Mouse (Mus musculus) liver, embryonic 16.5 days (tissue): ENCODE data around the gene Lrr1. TPM values are rescaled to one million over a fixed set of nuclear protein-coding genes. Genes with fewer than 3 reads are reported as not detected.

Experiments
- ATAC-seq: fragments of 200-750 bp; cut with Nextera tagmentation; 2 replicates; pipeline ENCODE4 v1.8.0; 2017; ENCODE audit warnings: low read depth, mild to moderate bottlenecking, moderate number of reproducible peaks, moderate library complexity
- H3K27ac ChIP-seq: fragments of 300-500 bp; sonication (generic); 2 replicates; pipeline ENCODE4 v1.5.1; 2014; ENCODE audit warnings: mild to moderate bottlenecking, low read length
- H3K27me3 ChIP-seq: fragments of 300-500 bp; sonication (generic); 2 replicates; pipeline ENCODE4 v1.6.1; 2014; ENCODE audit warnings: low read depth, low read length, mixed read lengths; ENCODE audit not compliant: control insufficient read depth, insufficient read depth
- H3K36me3 ChIP-seq: fragments of 300-500 bp; sonication (generic); 2 replicates; pipeline ENCODE4 v1.6.1; 2014; ENCODE audit warnings: mild to moderate bottlenecking; ENCODE audit not compliant: control insufficient read depth, insufficient read depth
- H3K4me1 ChIP-seq: fragments of 300-500 bp; sonication (generic); 2 replicates; pipeline ENCODE4 v1.6.1; 2014; ENCODE audit warnings: low read depth, low read length, mixed read lengths; ENCODE audit not compliant: control insufficient read depth
- H3K4me2 ChIP-seq: fragments of 300-500 bp; sonication (generic); 2 replicates; pipeline ENCODE4 v1.6.1; 2014; ENCODE audit warnings: low read depth, low read length, mixed read lengths
- H3K4me3 ChIP-seq: fragments of 300-500 bp; sonication (generic); 2 replicates; pipeline ENCODE4 v1.5.1; 2014; ENCODE audit warnings: low read depth, mild to moderate bottlenecking, low read length
- H3K9ac ChIP-seq: fragments of 300-500 bp; sonication (generic); 2 replicates; pipeline ENCODE4 v1.6.1; 2014; ENCODE audit warnings: low read depth, low read length
- H3K9me3 ChIP-seq: fragments of 300-500 bp; sonication (generic); replicated peaks from 2 replicates; pipeline ENCODE4 v1.6.1; 2016; ENCODE audit warnings: low read length; ENCODE audit not compliant: control insufficient read depth
- WGBS: fragments of 180-500 bp; shearing (Covaris S2); extraction: QIAGEN DNeasy Blood & Tissue Kit; methylation state at CpG from one replicate; pipeline ENCODE4 v1.1.7; 2014; ENCODE audit not compliant: insufficient replicate concordance; 5-methylcytosine and 5-hydroxymethylcytosine counted together
- polyA plus RNA-seq: library from polyadenylated mRNA; unstranded; fragments of >200 nt; fragmentation: Nextera tagmentation; extraction: Ambion mirVana; gene quantifications from 2 replicates; pipeline ENCODE4 v1.2.1, GENCODE M21; 2015

Lrr1 gene
- polyA plus RNA-seq, 1 experiment from 2014 or later: 14.1 TPM

DNA sequence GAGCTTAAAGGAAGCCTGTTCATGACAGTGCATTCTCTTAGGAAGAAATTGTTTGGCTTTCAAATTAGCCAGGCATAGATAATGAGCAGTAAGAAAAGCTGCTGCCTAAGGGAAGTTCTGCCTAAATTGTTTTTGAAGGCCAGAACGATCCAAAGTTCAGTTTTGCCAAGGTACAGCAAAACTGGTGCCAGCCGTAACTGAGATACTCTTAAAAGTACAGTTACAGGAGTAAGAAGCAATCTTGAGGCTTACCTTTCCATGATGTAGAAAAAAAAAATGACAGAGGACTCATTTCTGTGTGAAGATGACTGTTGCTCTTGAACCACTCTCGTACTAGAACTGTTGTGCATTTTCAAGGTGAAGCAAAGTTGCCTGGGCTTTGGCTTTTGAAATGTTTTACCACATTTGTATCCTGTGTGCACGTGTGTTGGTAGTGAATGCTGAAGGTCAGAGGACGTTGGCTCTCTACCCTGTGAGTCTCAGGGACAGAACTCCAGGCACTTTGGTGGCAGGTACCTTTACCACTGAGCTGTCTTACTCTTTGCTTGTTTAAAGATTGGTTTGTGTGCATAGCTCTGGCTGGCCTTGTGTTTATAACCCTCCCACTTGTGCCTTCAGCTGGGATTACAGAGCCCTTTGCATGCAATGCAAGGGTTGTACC lies 18.3 kb downstream of the Lrr1 start:
- peaks cover 23% of the 10 kb centered on the region for H3K4me1 ChIP-seq
- no peaks in the 10 kb centered on the region for H3K27me3 ChIP-seq
- no peak for ATAC-seq
- H3K27ac ChIP-seq: 0 out of 2 replicates have a peak overlapping the region, but pooled peaks have one; percentile 9
- H3K4me3 ChIP-seq: no peak overlapping the region
- peaks cover 21% of the 10 kb centered on the region for H3K36me3 ChIP-seq
- 54% methylated on average over 5 of the region's 5 CpGs for WGBS
- H3K9ac ChIP-seq: no peak overlapping the region
- no peaks in the 10 kb centered on the region for H3K9me3 ChIP-seq
- peak overlapping the region; percentile 21 for H3K4me2 ChIP-seq

DNA sequence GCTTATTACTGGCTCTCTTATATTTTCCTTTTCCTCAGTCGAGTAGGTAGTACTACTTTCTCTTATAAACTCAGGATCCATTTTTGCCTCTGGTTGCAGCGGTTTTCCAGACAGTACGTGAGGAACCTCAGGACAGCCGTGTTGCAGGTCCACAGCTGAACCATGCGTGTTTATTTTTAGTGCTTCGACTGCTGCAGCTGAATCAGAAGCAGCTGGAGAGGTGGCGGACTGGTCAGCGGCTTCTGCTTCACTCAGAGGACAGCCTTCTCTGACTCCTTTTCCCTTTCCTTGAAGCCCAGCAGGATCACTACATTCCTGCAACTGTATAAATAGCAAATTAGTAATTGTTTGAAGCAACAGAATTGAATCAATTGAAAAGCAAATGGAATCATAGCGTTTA lies 21.5 kb downstream of the Lrr1 start:
- Histone ChIP-seq H3K9me3 (no peaks in the 10 kb centered on the region), H3K4me2 (no peak overlapping the region), H3K36me3 (peaks cover 20% of the 10 kb centered on the region), H3K27ac (no peak overlapping the region), H3K9ac (no peak overlapping the region), H3K4me1 (peaks cover 20% of the 10 kb centered on the region), H3K4me3 (no peak overlapping the region), H3K27me3 (no peaks in the 10 kb centered on the region)
- no peak for ATAC-seq
- 81% methylated on average over 9 of the region's 9 CpGs for WGBS

GRCm38 (mm10) chr12:69190522-69190921 lies 21.9 kb downstream of the Lrr1 start:
- Histone ChIP-seq H3K4me2 (no peak overlapping the region), H3K4me1 (peaks cover 17% of the 10 kb centered on the region), H3K9me3 (no peaks in the 10 kb centered on the region), H3K9ac (no peak overlapping the region), H3K36me3 (peaks cover 20% of the 10 kb centered on the region), H3K4me3 (no peak overlapping the region), H3K27ac (no peak overlapping the region), H3K27me3 (no peaks in the 10 kb centered on the region)
- 86% methylated on average over 1 of the region's 1 CpGs for WGBS
- no peak for ATAC-seq

- 78% methylated on average over 5 of the region's 5 CpGs for WGBS
- H3K4me3 ChIP-seq: no peak overlapping the region
- H3K27ac ChIP-seq: no peak overlapping the region
- H3K36me3 ChIP-seq: peaks cover 20% of the 10 kb centered on the region
- no peaks in the 10 kb centered on the region for H3K27me3 ChIP-seq
- no peak for ATAC-seq
- H3K9me3 ChIP-seq: no peaks in the 10 kb centered on the region
- no peak overlapping the region for H3K4me2 ChIP-seq
- H3K4me1 ChIP-seq: peaks cover 15% of the 10 kb centered on the region
- no peak overlapping the region for H3K9ac ChIP-seq
Measured at GRCm38 (mm10) chr12:69191396-69191795, 22.8 kb downstream of the Lrr1 start.

DNA sequence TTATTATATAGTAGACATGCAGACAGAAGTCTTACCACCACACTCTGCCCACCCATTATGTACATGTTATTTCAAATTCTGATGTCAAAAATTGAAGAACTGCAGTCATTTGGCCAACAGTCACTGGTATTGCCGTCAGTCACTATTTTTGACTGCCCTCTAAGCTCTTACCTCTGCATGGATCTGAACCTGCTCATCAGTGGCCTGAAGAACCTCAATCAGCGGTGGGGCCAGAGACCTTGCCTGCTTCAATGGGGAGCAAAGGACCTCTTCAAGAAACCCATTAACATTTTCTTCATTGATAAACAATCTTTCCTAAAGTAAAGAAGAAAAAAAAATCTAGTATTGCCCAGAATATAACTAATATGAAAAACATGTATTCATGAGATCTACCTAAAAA lies 24.0 kb downstream of the Lrr1 start:
- H3K9ac ChIP-seq: no peak overlapping the region
- no peak for ATAC-seq
- H3K4me1 ChIP-seq: peaks cover 7% of the 10 kb centered on the region
- H3K36me3 ChIP-seq: peaks cover 20% of the 10 kb centered on the region
- 73% methylated on average over 2 of the region's 2 CpGs for WGBS
- H3K27ac ChIP-seq: no peak overlapping the region
- no peak overlapping the region for H3K4me3 ChIP-seq
- no peaks in the 10 kb centered on the region for H3K27me3 ChIP-seq
- H3K9me3 ChIP-seq: no peaks in the 10 kb centered on the region
- no peak overlapping the region for H3K4me2 ChIP-seq

DNA sequence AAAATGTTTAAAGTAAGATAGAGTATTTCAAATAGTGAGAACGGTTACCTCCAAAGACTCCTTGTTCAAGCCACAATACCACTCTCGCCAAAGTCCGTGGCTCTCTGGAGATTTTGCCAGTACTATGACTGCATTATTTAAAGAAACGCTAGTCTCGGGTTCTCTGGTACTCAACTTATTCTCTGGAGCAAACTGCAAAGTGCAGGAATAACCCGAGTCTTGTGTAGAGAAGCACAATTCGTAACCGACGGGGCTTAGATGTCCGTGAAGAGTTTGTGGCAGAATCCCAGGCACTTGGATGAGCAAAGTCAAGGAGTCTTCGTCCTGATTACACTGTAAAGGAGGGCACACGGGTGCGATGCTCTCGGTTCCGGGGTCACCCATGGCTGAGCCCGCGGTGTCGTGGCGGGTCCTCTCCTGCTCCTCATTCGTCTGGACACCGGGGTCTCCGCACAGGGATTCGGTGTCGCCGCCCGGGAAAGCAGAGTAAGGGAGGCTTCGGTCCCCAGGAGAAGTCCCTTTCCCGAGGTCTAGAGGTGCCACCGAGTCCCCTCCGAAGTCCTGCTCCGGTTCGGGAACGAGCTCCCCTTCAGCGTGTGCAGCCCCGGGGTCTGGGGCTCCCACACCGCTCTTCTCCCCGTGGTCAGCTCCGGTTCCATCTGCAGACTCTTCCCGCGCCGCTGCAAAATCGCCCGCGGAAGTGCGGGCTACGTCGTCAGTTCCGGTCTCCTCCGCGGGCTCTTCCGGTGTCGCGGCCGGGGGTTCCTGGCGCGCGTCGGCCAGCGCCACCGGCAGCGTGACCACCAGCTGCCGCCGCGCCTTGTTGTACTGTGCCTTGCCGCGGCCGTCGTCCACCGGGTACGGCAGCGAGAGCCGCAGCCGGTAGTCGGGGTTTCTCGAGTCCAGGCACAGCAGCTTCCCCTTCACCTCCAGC lies 28.1 kb downstream of the Lrr1 start, which contains the start of gene Gm49383:
Gene Gm49383 (minus strand): TSS at position 661 of the 934 bp plus-strand sequence.
- peak within 1 kb of the TSS; percentile 100 for H3K4me3 ChIP-seq
- WGBS: under 1% methylated on average over 75 of the region's 75 CpGs
- peak; percentile 74 for ATAC-seq

GRCm38 (mm10) chr12:69197378-69198163 lies 29.0 kb downstream of the Lrr1 start:
- H3K4me3 ChIP-seq: peak overlapping the region; percentile 100
- peak; percentile 84 for ATAC-seq
- peak overlapping the region; percentile 91 for H3K27ac ChIP-seq
- under 1% methylated on average over 94 of the region's 94 CpGs for WGBS
- H3K4me1 ChIP-seq: peaks cover 18% of the 10 kb centered on the region
- no peaks in the 10 kb centered on the region for H3K9me3 ChIP-seq
- H3K36me3 ChIP-seq: peaks cover 14% of the 10 kb centered on the region
- H3K9ac ChIP-seq: peak overlapping the region; percentile 82
- H3K27me3 ChIP-seq: no peaks in the 10 kb centered on the region
- peak overlapping the region; percentile 98 for H3K4me2 ChIP-seq

More for the DNA sequence above, 28.1 kb downstream of the Lrr1 start, which contains the start of gene Gm49383:
- Histone ChIP-seq H3K36me3 (peaks cover 10% of the 10 kb centered on the region), H3K9ac (peak within 1 kb of the TSS; percentile 82), H3K4me2 (peak within 1 kb of the TSS; percentile 98), H3K9me3 (no peaks in the 10 kb centered on the region), H3K4me1 (peaks cover 18% of the 10 kb centered on the region), H3K27me3 (no peaks in the 10 kb centered on the region), H3K27ac (peak within 1 kb of the TSS; percentile 91)

DNA sequence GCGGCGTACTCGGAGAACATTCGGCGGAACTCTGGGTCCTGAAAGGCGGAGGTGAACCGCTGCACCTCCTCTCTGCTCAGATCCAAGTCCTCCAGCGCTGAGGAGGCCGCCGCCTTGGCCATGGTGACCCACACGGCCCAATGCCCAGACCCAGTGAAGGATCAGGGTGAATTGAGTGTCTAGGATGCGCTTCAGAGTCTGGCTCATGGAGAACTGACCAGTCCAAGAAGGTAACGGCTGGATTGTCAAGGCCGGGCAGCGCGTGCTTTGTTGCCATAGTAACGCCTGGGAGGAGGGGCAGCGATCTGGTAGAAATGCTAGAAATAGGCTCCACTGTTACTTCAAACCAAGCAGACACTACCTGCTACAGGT lies 29.5 kb downstream of the Lrr1 start, which contains the start of gene Dnaaf2:
Gene Dnaaf2 (minus strand): TSS at position 266 of the 372 bp plus-strand sequence.
- under 1% methylated on average over 18 of the region's 18 CpGs for WGBS
- Histone ChIP-seq H3K9ac (peak within 1 kb of the TSS; percentile 82), H3K4me2 (peak within 1 kb of the TSS; percentile 98), H3K27ac (peak within 1 kb of the TSS; percentile 91), H3K9me3 (no peaks in the 10 kb centered on the region), H3K4me3 (peak within 1 kb of the TSS; percentile 100), H3K27me3 (no peaks in the 10 kb centered on the region), H3K36me3 (peaks cover 16% of the 10 kb centered on the region), H3K4me1 (peaks cover 18% of the 10 kb centered on the region)
- peak; percentile 37 for ATAC-seq
